Mouse (Mus musculus) heart, postnatal 0 days (tissue): ENCODE data around the gene Klhl1.

Experiments used
- CTCF ChIP-seq: IDR thresholded peaks from 2 replicates; pipeline ENCODE4 v1.5.1; 2016; ENCODE audit warnings: antibody characterized with exemption, control low read depth, low read depth
- EP300 ChIP-seq: IDR thresholded peaks from 2 replicates; pipeline ENCODE4 v1.6.1; 2016; ENCODE audit warnings: antibody characterized with exemption, low read depth

DNA sequence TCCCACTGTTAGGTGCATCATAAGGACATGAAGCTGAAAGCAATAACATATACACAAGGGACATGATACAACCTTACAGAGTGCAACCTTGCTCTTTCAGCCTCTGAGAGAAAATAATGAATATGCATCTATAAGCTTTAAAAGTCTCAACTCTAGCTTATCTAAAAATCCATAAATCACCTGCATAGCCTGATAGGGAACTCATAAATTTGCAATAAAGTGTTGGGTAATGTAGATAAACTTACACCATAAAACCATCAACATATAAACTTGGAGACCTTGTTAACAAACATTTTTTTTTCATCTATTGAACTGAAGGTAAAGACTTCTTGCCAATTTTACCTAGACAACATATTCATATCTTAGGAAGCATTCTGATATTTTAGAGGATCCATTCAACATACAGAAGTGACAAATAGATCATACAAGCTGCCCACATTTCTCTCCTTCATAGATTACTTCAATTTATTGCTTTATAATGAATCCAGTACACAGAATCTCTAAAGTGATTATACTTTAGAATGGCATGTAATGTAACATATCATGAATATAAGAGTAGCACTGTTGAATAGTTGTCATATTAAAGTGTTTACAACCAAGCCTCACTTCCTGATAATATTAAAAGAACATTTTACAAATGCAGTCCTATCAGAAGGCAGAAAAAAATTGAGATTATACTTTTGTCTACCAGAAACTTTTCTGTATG is 126.7 kb downstream of the Klhl1 start:
- TF ChIP-seq CTCF (no peak), EP300 (no peak)
